Mouse (Mus musculus) neural tube, embryonic 15.5 days (tissue): ENCODE measurements around the gene Gm5269. TPM values are rescaled to one million over a fixed set of nuclear protein-coding genes. Genes with fewer than 3 reads are reported as not detected.

Source experiments
- ATAC-seq: fragments of 200-750 bp; cut with Nextera tagmentation; 2 replicates; pipeline ENCODE4 v1.8.0; 2017; ENCODE audit warnings: mild to moderate bottlenecking, moderate TSS enrichment, moderate library complexity; ENCODE audit not compliant: low FRiP score
- H3K27ac ChIP-seq: fragments of 300-500 bp; sonication (generic); replicated peaks from 2 replicates; pipeline ENCODE4 v1.5.1; 2015; ENCODE audit warnings: mild to moderate bottlenecking, inconsistent platforms
- H3K27me3 ChIP-seq: fragments of 300-500 bp; sonication (generic); replicated peaks from 2 replicates; pipeline ENCODE4 v1.6.1; 2015; ENCODE audit warnings: inconsistent platforms
- H3K36me3 ChIP-seq: fragments of 300-500 bp; sonication (generic); 2 replicates; pipeline ENCODE4 v1.6.1; 2015; ENCODE audit warnings: inconsistent platforms
- H3K4me1 ChIP-seq: fragments of 300-500 bp; sonication (generic); 2 replicates; pipeline ENCODE4 v1.6.1; 2015; ENCODE audit warnings: inconsistent platforms
- H3K4me2 ChIP-seq: fragments of 300-500 bp; sonication (generic); 2 replicates; pipeline ENCODE4 v1.6.1; 2015; ENCODE audit warnings: inconsistent platforms, mild to moderate bottlenecking, moderate library complexity
- H3K4me3 ChIP-seq: fragments of 300-500 bp; sonication (generic); replicated peaks from 2 replicates; pipeline ENCODE4 v1.5.1; 2015; ENCODE audit warnings: mild to moderate bottlenecking, inconsistent platforms
- H3K9ac ChIP-seq: fragments of 300-500 bp; sonication (generic); replicated peaks from 2 replicates; pipeline ENCODE4 v1.6.1; 2015; ENCODE audit warnings: mild to moderate bottlenecking, inconsistent platforms
- H3K9me3 ChIP-seq: fragments of 300-500 bp; sonication (generic); replicated peaks from 2 replicates; pipeline ENCODE4 v1.6.1; 2016; ENCODE audit warnings: inconsistent platforms
- WGBS: fragments of 180-500 bp; shearing (Covaris S2); methylation state at CpG from one replicate; pipeline ENCODE4 v1.1.7; 2015; ENCODE audit warnings: mixed read lengths; 5-methylcytosine and 5-hydroxymethylcytosine counted together
- polyA plus RNA-seq: library from polyadenylated mRNA; unstranded; fragments of >200 nt; fragmentation: Nextera tagmentation; extraction: Ambion mirVana; gene quantifications from 2 replicates; pipeline ENCODE4 v1.2.1, GENCODE M21; 2015

Gm5269 gene
- polyA plus RNA-seq, result not detected in 2 replicates

DNA sequence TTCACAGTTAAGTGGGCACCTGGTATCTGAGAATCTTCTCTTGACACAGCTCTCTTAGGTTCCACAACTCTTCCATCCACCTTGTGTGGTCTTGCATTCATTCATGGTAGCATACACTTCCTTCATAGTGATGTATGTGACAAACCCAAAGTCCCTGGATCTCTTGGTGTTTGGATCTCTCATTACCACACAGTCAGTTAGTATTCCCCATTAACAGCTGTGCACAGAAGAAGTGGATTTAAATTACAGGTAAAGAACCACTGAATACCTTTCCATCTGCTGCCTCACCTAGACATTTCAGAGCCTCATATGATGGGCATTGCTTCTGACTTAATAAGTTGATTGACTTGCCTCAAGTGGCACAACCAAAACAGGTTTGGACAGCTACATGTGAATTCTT lies at the start of gene Gm5269:
TSS of gene Gm5269 (minus strand) at position 101 of the 400 bp plus-strand sequence.
- no peak within 1 kb of the TSS for H3K4me2 ChIP-seq
- no peak within 1 kb of the TSS for H3K9ac ChIP-seq
- H3K9me3 ChIP-seq, result no peaks in the 10 kb centered on the region
- no peak within 1 kb of the TSS for H3K27ac ChIP-seq
- H3K36me3 ChIP-seq, result no peaks in the 10 kb centered on the region
- H3K27me3 ChIP-seq, result no peaks in the 10 kb centered on the region
- no peaks in the 10 kb centered on the region for H3K4me1 ChIP-seq
- ATAC-seq, result no peak
- H3K4me3 ChIP-seq, result no peak within 1 kb of the TSS

DNA sequence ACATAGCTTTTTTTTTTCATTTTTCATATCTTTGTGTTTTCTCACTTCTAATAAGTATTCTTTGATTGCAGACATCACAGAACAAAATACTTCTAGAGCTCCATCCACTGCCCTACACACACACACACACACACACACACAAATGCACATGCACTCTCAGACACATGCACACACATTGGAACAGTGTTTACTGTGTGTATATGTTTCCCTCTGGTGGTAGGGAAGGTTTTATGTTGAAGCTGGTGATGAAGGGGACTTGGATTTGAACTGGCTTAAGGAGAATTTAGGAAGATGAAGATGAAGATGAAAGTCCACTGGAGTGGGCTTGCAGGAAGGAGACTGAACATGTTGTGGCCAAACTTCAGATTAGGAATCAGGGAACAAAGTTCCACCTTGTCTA lies 41.1 kb upstream of the Gm5269 start:
- Histone ChIP-seq H3K4me3 (no peak overlapping the region), H3K4me2 (no peak overlapping the region), H3K9ac (no peak overlapping the region), H3K27me3 (peaks cover 7% of the 10 kb centered on the region), H3K9me3 (no peaks in the 10 kb centered on the region), H3K4me1 (peaks cover 4% of the 10 kb centered on the region; the same call in 1 of the 2 replicates), H3K36me3 (no peaks in the 10 kb centered on the region), H3K27ac (no peak overlapping the region)
- ATAC-seq, result no peak

DNA sequence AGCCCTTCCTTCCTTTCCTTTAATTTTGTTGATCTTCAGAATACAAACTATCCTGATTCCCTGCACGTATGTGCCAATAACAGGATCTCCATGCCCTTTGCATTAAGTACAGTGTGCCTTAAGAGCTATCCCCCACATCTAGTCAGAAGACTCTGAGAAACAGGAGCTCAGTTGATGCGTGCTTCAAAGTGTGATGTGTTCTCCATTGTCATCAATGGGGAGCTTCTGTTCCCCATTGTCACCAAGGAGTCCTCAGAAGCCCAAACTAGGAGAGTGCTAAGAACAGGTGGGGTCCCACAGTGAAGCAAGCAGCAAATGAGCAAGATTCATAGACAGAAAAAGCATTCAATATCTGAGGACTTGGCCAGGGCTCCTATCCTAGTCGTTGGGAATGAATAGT lies 36.8 kb upstream of the Gm5269 start:
- H3K27me3 ChIP-seq, result peaks cover 10% of the 10 kb centered on the region
- 50% methylated on average over 3 of the region's 3 CpGs for WGBS
- no peaks in the 10 kb centered on the region for H3K36me3 ChIP-seq
- H3K4me3 ChIP-seq, result no peak overlapping the region
- H3K4me2 ChIP-seq, result no peak overlapping the region
- H3K27ac ChIP-seq, result no peak overlapping the region
- ATAC-seq, result no peak
- H3K9me3 ChIP-seq, result no peaks in the 10 kb centered on the region
- peaks cover 14% of the 10 kb centered on the region for H3K4me1 ChIP-seq
- no peak overlapping the region for H3K9ac ChIP-seq

DNA sequence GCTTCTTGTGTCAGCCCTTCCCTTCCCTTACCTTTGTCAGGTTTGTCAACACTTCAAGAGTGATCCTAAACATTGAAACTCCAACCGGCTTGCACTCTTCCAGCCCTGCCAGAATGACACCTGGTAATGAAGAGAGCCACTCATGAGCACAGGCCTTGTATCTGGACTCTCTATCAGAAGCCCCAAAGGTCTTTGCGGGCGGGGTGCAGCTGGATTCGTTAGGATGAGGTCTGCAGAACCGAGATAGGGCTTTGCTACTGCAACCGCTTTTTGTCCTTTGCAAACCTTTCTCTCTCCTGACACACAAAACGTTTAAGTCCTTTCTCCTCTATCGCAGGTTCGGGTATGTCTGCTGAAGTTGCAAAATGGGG lies 36.3 kb upstream of the Gm5269 start, which contains the start of gene Slc40a1:
TSS of gene Slc40a1 (minus strand) at position 131 of the 371 bp plus-strand sequence.
- peak; percentile 4; the same call in 1 of the 2 replicates for ATAC-seq
- Histone ChIP-seq H3K9me3 (no peaks in the 10 kb centered on the region), H3K4me1 (peaks cover 14% of the 10 kb centered on the region), H3K36me3 (no peaks in the 10 kb centered on the region), H3K27me3 (peaks cover 10% of the 10 kb centered on the region), H3K4me2 (peak within 1 kb of the TSS; percentile 81), H3K4me3 (peak within 1 kb of the TSS; percentile 79), H3K27ac (peak within 1 kb of the TSS; percentile 29), H3K9ac (peak within 1 kb of the TSS; percentile 51)
- WGBS, result 27% methylated on average over 9 of the region's 9 CpGs

GRCm38 (mm10) chr1:45925500-45926392 lies 35.7 kb upstream of the Gm5269 start:
- peak overlapping the region; percentile 29 for H3K27ac ChIP-seq

GRCm38 (mm10) chr1:45925131-45925499 lies 35.0 kb upstream of the Gm5269 start:
- H3K27me3 ChIP-seq, result peaks cover 10% of the 10 kb centered on the region
- peak overlapping the region; percentile 28; the same call in 1 of the 2 replicates for H3K27ac ChIP-seq
- H3K4me2 ChIP-seq, result peak overlapping the region; percentile 81
- WGBS, result 7% methylated on average over 7 of the region's 7 CpGs
- peak overlapping the region; percentile 51 for H3K9ac ChIP-seq
- peak; percentile 57 for ATAC-seq
- H3K36me3 ChIP-seq, result no peaks in the 10 kb centered on the region
- H3K4me3 ChIP-seq, result peak overlapping the region; percentile 79
- H3K9me3 ChIP-seq, result no peaks in the 10 kb centered on the region
- H3K4me1 ChIP-seq, result peaks cover 14% of the 10 kb centered on the region

More at GRCm38 (mm10) chr1:45925500-45926392, 35.7 kb upstream of the Gm5269 start:
- Histone ChIP-seq H3K27me3 (peaks cover 10% of the 10 kb centered on the region), H3K4me3 (peak overlapping the region; percentile 79), H3K4me2 (peak overlapping the region; percentile 81), H3K36me3 (no peaks in the 10 kb centered on the region), H3K9ac (peak overlapping the region; percentile 51), H3K9me3 (no peaks in the 10 kb centered on the region), H3K4me1 (peaks cover 14% of the 10 kb centered on the region)
- under 1% methylated on average over 53 of the region's 53 CpGs for WGBS
- ATAC-seq, result peak; percentile 98

DNA sequence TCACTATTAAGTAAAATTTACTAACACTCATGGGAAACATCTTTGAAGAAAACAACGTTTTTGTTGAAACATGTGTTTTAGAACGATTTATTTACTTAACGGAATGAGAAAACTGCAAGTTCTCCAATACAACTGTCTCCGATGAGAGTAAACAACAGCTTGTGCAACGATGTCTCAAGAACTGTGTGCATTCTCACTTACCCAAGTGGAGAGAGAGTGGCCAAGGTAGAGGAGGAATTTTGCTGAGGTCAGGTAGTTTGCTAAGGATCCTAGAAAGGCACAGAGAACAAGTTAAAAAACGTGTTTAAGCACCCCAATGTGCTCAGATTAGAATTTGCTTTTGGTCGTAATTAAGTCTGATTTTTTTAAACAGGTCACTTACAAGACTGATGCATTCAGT lies 34.4 kb upstream of the Gm5269 start:
- Histone ChIP-seq H3K27me3 (peaks cover 10% of the 10 kb centered on the region), H3K4me1 (peaks cover 14% of the 10 kb centered on the region), H3K27ac (0 out of 2 replicates have a peak overlapping the region, but pooled peaks have one; percentile 1), H3K36me3 (no peaks in the 10 kb centered on the region), H3K4me3 (peak overlapping the region; percentile 79; the same call in 1 of the 2 replicates), H3K9ac (no peak overlapping the region), H3K4me2 (peak overlapping the region; percentile 81), H3K9me3 (no peaks in the 10 kb centered on the region)
- 69% methylated on average over 7 of the region's 7 CpGs for WGBS
- no peak for ATAC-seq

- no peak overlapping the region for H3K4me2 ChIP-seq
- WGBS, result 74% methylated on average over 4 of the region's 4 CpGs
- no peaks in the 10 kb centered on the region for H3K36me3 ChIP-seq
- no peak overlapping the region for H3K4me3 ChIP-seq
- H3K9me3 ChIP-seq, result no peaks in the 10 kb centered on the region
- H3K9ac ChIP-seq, result no peak overlapping the region
- no peak for ATAC-seq
- H3K27me3 ChIP-seq, result peaks cover 10% of the 10 kb centered on the region
- no peak overlapping the region for H3K27ac ChIP-seq
- H3K4me1 ChIP-seq, result peaks cover 14% of the 10 kb centered on the region
These were observed 33.2 kb upstream of the Gm5269 start for GRCm38 (mm10) chr1:45923306-45923705.

DNA sequence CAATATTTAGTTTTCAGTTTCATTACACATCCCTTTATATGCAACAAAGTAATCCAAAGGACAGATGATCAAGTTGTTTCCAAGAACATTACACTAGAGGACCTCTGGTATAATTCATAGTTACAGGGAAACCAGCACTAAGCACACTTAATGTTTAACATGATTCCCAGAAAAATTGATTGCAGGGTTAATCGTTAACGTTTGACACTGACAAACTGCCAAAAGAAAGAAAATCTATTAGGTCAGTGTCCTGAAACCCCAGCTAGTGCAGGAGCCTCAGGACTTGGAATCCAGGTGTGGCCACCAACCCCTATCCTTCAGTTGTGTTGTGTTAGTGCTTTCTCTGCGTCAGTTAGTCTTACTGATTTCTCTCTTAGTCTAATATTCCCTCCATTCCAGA lies 30.6 kb upstream of the Gm5269 start:
- WGBS, result 96% methylated on average over 3 of the region's 3 CpGs
- no peak for ATAC-seq
- H3K36me3 ChIP-seq, result no peaks in the 10 kb centered on the region

DNA sequence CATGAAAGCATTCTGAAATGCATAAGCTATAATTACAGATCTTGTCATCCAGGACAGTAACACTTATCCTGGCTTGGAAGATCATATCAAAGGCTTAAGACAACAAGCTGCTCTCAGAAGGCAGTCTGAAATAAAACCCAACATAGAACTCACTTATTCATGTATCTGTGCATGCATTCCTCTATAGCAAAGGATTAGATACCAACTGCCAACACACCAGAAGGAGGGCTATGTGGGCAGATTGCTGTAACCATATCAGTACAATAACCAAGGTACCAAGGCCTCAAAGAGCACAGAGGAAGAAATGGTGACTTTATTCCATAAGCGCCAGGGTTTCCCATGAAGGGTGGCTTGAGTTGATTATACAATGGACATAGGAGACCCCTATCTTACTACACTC lies 29.7 kb upstream of the Gm5269 start:
- Histone ChIP-seq H3K36me3 (no peaks in the 10 kb centered on the region), H3K27me3 (0 out of 2 replicates have a peak, but pooled peaks cover 3% of the 10 kb centered on the region), H3K9me3 (no peaks in the 10 kb centered on the region), H3K9ac (no peak overlapping the region), H3K27ac (no peak overlapping the region), H3K4me3 (no peak overlapping the region), H3K4me2 (no peak overlapping the region), H3K4me1 (peaks cover 3% of the 10 kb centered on the region; the same call in 1 of the 2 replicates)
- no peak for ATAC-seq
- WGBS, result 94% methylated on average over 1 of the region's 1 CpGs

More for the DNA sequence above, 30.6 kb upstream of the Gm5269 start:
- H3K4me3 ChIP-seq, result no peak overlapping the region
- H3K27ac ChIP-seq, result no peak overlapping the region
- H3K27me3 ChIP-seq, result 0 out of 2 replicates have a peak, but pooled peaks cover 3% of the 10 kb centered on the region
- no peak overlapping the region for H3K9ac ChIP-seq
- H3K9me3 ChIP-seq, result no peaks in the 10 kb centered on the region
- no peak overlapping the region for H3K4me2 ChIP-seq
- H3K4me1 ChIP-seq, result peaks cover 7% of the 10 kb centered on the region; the same call in 1 of the 2 replicates

- ATAC-seq, result no peak
- Histone ChIP-seq H3K4me1 (no peaks in the 10 kb centered on the region), H3K9ac (no peak overlapping the region), H3K27ac (no peak overlapping the region), H3K4me2 (no peak overlapping the region), H3K9me3 (no peaks in the 10 kb centered on the region), H3K27me3 (no peaks in the 10 kb centered on the region), H3K36me3 (no peaks in the 10 kb centered on the region), H3K4me3 (no peak overlapping the region)
- 91% methylated on average over 4 of the region's 4 CpGs for WGBS
These were observed 27.2 kb upstream of the Gm5269 start for GRCm38 (mm10) chr1:45917136-45917803.
